Mouse (Mus musculus) stomach, embryonic 15.5 days (tissue): ENCODE measurements around the gene Anapc16. TPM values are rescaled to one million over a fixed set of nuclear protein-coding genes. Genes with fewer than 3 reads are reported as not detected.
A peak's percentile ranks its signal among the peaks of the same experiment; 100 is the strongest.

ENCODE experiments used
- ATAC-seq: fragments of 200-750 bp; cut with Nextera tagmentation; 2 replicates; pipeline ENCODE4 v1.8.0; 2017; ENCODE audit warnings: low read depth, moderate number of reproducible peaks, moderate TSS enrichment; ENCODE audit not compliant: insufficient read depth, low FRiP score
- H3K27ac ChIP-seq: fragments of 300-500 bp; sonication (generic); 2 replicates; pipeline ENCODE4 v1.5.1; 2015; ENCODE audit warnings: mild to moderate bottlenecking, inconsistent platforms
- H3K27me3 ChIP-seq: fragments of 300-500 bp; sonication (generic); replicated peaks from 2 replicates; pipeline ENCODE4 v1.6.1; 2015; ENCODE audit warnings: inconsistent platforms
- H3K36me3 ChIP-seq: fragments of 300-500 bp; sonication (generic); 2 replicates; pipeline ENCODE4 v1.6.1; 2015; ENCODE audit warnings: inconsistent platforms
- H3K4me1 ChIP-seq: fragments of 300-500 bp; sonication (generic); 2 replicates; pipeline ENCODE4 v1.6.1; 2015; ENCODE audit warnings: inconsistent platforms
- H3K4me2 ChIP-seq: fragments of 300-500 bp; sonication (generic); 2 replicates; pipeline ENCODE4 v1.6.1; 2015; ENCODE audit warnings: mild to moderate bottlenecking, inconsistent platforms
- H3K4me3 ChIP-seq: fragments of 300-500 bp; sonication (generic); replicated peaks from 2 replicates; pipeline ENCODE4 v1.5.1; 2015; ENCODE audit warnings: inconsistent platforms
- H3K9ac ChIP-seq: fragments of 300-500 bp; sonication (generic); 2 replicates; pipeline ENCODE4 v1.6.1; 2015; ENCODE audit warnings: inconsistent platforms
- H3K9me3 ChIP-seq: fragments of 300-500 bp; sonication (generic); 2 replicates; pipeline ENCODE4 v1.6.1; 2016; ENCODE audit warnings: inconsistent platforms
- WGBS: fragments of 180-500 bp; shearing (Covaris S2); methylation state at CpG from one replicate; pipeline ENCODE4 v1.1.7; 2015; 5-methylcytosine and 5-hydroxymethylcytosine counted together
- polyA plus RNA-seq: library from polyadenylated mRNA; unstranded; fragments of >200 nt; fragmentation: Nextera tagmentation; extraction: Ambion mirVana; gene quantifications from 2 replicates; pipeline ENCODE4 v1.2.1, GENCODE M21; 2015

Anapc16 gene
- polyA plus RNA-seq, 1 experiment from 2014 or later: 107 TPM

DNA sequence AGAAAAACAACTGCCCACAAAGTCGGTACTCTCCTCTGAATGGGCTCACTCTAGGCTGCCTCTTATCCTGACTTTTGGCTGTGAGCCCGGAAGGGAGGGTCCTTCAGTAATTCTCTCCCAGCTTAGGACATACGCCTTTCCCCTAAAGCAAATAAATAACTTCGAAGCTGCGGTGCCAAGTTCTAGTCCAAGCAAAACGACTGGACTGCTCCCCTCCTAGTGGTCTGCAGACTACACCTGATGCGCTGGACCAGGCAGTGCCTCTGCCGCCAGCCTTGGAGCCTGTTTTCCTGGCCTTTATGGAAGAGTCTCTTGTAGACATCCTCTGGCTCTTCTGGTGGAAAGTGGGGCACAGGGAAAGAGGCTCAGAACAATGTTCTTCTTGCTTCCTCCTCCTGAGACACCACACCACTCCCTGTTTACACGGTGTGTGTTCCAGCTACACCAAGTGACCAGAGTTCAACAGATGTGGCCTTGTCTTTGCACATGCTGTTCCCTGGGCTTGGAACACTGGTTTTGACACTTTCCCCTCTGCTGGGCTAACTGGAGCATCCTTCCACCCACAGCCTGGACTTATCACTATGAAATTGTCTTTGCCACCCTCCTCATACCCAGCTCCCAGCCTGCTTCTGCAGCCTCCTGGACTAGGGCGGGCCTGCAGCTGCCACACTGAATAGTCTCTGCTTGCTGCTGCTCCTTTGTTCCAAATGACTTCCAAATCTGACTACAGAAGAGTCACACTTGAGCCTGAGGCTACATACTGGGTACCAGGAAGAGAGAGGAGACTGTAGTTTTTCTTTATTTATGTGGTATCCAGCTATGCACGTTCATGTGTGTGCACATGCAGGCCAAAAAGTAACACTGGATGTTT lies 23.8 kb downstream of the Anapc16 start:
- Histone ChIP-seq H3K27me3 (no peaks in the 10 kb centered on the region), H3K4me2 (peak overlapping the region; percentile 23; the same call in 1 of the 2 replicates), H3K9me3 (no peaks in the 10 kb centered on the region), H3K27ac (peak overlapping the region; percentile 80), H3K36me3 (no peaks in the 10 kb centered on the region), H3K4me1 (peaks cover 31% of the 10 kb centered on the region), H3K4me3 (no peak overlapping the region), H3K9ac (no peak overlapping the region)
- ATAC-seq: peak; percentile 70
- 25% methylated on average over 11 of the region's 11 CpGs for WGBS

DNA sequence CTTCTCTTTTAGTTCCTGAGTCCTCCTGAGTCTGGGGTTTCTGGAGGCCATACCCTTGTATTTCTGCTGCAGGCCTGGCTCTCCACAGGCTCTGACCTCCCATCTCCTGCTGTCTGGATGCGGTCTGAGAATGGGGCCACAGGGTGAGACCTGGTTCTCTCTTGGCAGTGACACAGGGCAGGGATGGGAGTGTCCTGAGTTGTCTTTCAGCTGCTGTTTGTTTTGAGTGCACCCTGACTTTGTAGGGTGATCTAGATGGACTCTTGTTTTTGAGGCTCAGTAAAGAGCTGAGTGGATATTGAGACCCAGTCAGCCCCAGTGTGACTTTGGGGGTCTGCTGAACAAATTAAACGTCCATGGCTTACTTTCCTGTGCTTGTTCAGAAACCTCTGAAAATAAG lies 24.5 kb downstream of the Anapc16 start:
- Histone ChIP-seq H3K36me3 (no peaks in the 10 kb centered on the region), H3K4me1 (peaks cover 38% of the 10 kb centered on the region), H3K27me3 (no peaks in the 10 kb centered on the region), H3K9ac (no peak overlapping the region), H3K4me2 (peak overlapping the region; percentile 23; the same call in 1 of the 2 replicates), H3K9me3 (no peaks in the 10 kb centered on the region), H3K4me3 (no peak overlapping the region), H3K27ac (peak overlapping the region; percentile 80)
- WGBS: 43% methylated on average over 2 of the region's 2 CpGs
- no peak for ATAC-seq

DNA sequence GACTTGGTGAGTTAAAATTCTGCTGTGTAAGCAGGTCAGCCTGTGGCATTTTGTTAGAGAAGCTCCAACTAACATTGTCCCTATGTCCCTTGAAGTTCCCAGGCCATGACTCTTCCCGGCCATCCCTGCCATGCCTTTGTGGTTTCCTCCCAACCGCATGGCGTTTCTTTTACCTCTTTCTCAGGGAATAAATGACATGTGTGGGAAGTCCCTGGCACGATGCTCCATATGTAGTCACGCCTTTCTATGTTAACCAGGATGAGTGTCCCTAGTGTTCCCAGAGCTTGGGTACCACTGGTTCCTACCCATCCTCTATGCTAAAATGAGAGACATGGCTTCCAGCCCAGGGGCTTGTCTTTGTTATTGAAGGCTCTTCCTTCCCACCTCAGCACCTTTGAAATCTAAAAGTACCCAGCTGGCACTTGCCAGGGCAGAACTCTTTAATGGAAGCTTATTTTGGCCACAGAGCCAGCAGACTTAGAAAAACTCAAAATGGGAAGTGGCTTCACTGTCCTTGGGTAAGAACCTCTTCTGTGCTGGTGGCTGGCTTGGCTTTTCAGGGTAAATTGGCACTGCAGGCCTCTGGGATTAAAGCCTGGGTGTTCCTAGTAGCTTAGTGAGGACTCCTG lies 25.1 kb downstream of the Anapc16 start:
- Histone ChIP-seq H3K27me3 (no peaks in the 10 kb centered on the region), H3K27ac (peak overlapping the region; percentile 80), H3K36me3 (no peaks in the 10 kb centered on the region), H3K9me3 (no peaks in the 10 kb centered on the region), H3K4me2 (no peak overlapping the region), H3K9ac (no peak overlapping the region), H3K4me1 (peaks cover 40% of the 10 kb centered on the region), H3K4me3 (no peak overlapping the region)
- WGBS: 88% methylated on average over 5 of the region's 5 CpGs
- ATAC-seq: no peak

DNA sequence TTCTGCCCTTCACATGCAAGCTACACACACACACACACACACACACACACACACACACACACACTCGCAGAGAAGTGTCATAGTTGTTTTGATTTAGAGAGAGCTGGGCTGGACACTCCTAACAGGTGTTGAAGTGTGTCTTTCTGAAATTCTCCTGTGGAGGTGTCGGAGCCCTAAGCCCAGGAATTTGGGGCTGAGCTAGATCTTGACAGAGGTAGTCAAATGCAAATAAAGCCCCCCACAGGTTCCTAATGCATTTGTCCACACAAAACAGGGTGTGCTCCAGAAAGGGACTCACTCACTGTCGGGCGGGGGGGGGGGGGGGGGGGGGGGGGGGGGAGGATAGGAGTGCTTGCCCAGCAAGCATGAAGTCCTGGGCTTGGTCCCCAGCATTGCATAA lies 25.8 kb downstream of the Anapc16 start:
- no peak overlapping the region for H3K4me2 ChIP-seq
- 54% methylated on average over 2 of the region's 4 CpGs for WGBS
- H3K4me1 ChIP-seq: peaks cover 40% of the 10 kb centered on the region
- H3K9ac ChIP-seq: no peak overlapping the region
- no peak overlapping the region for H3K4me3 ChIP-seq
- no peak for ATAC-seq
- no peaks in the 10 kb centered on the region for H3K9me3 ChIP-seq
- H3K27ac ChIP-seq: no peak overlapping the region
- no peaks in the 10 kb centered on the region for H3K36me3 ChIP-seq
- no peaks in the 10 kb centered on the region for H3K27me3 ChIP-seq

DNA sequence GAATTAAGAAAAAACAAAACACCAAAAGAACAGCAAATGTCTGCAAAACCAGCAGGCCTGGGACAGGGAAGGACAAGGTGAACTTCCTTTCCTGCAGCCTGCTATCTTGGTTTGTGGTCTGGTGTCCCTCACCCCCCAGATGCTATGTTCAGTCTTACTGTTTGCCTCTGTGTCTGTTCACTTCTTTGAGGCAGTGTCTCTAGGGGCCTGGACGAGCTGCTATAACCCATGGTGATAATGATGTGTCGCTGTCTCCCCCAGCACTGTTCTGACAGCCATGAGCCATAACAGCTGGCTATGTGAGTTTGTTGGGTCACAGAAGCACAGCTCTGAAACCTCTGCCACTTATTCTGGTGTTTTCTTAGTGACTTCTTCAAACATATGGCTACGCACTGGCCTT lies 28.1 kb downstream of the Anapc16 start:
- H3K27me3 ChIP-seq: no peaks in the 10 kb centered on the region
- peaks cover 49% of the 10 kb centered on the region for H3K4me1 ChIP-seq
- no peaks in the 10 kb centered on the region for H3K9me3 ChIP-seq
- H3K4me2 ChIP-seq: 0 out of 2 replicates have a peak overlapping the region, but pooled peaks have one; percentile 17
- ATAC-seq: no peak
- no peaks in the 10 kb centered on the region for H3K36me3 ChIP-seq
- WGBS: 43% methylated on average over 3 of the region's 3 CpGs
- no peak overlapping the region for H3K9ac ChIP-seq
- H3K4me3 ChIP-seq: no peak overlapping the region
- H3K27ac ChIP-seq: peak overlapping the region; percentile 77

DNA sequence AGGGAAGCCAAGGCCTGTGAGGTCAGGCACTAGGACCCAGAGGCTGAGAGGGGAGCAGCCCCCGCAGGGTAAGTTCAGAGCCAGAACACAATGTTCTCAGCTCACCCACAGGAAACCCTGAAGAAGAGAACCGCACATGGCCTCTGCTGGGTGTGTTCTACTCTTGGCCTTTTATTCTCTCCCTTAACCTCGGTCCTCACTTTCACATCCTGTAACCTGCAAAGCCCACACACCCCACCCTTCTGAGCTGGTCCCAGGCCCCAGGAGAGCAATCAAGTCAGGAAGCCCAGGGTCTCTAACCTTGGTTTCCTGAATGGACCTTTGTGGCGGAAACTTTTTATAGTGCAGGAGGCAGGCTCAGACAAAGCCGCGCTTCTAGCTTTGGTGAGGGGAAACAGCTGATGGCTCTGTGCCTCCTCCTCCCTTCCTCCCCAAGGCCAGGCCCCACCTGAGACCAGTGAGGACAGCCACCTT lies 28.7 kb downstream of the Anapc16 start:
- no peaks in the 10 kb centered on the region for H3K9me3 ChIP-seq
- no peaks in the 10 kb centered on the region for H3K27me3 ChIP-seq
- no peak overlapping the region for H3K4me3 ChIP-seq
- 12% methylated on average over 6 of the region's 6 CpGs for WGBS
- H3K27ac ChIP-seq: peak overlapping the region; percentile 77
- H3K9ac ChIP-seq: no peak overlapping the region
- H3K4me2 ChIP-seq: peak overlapping the region; percentile 17; the same call in 1 of the 2 replicates
- ATAC-seq: peak; percentile 54; the same call in 1 of the 2 replicates
- no peaks in the 10 kb centered on the region for H3K36me3 ChIP-seq
- H3K4me1 ChIP-seq: peaks cover 45% of the 10 kb centered on the region

DNA sequence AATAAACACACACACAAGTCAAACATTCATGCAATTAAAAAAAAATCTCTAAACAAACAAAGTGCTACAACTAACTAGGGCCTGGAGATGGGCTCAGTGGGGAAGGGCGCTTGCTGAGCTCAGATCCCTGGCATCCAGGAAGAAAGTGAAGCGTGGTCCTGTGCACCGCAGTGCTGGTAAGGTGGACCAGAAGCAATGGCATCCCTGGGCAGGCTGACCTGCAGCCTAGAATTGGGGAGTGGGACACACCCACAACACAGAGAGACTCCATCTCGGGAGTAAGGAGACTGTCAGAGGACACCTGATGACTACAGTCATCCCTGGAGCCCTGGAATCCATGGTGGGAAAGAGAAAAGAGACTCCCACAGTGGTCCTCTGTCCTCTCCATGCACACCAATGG lies 29.5 kb downstream of the Anapc16 start:
- Histone ChIP-seq H3K36me3 (no peaks in the 10 kb centered on the region), H3K27me3 (no peaks in the 10 kb centered on the region), H3K9ac (no peak overlapping the region), H3K4me1 (peaks cover 36% of the 10 kb centered on the region), H3K4me2 (no peak overlapping the region), H3K27ac (peak overlapping the region; percentile 77), H3K4me3 (no peak overlapping the region), H3K9me3 (no peaks in the 10 kb centered on the region)
- WGBS: 64% methylated on average over 4 of the region's 4 CpGs
- no peak for ATAC-seq

DNA sequence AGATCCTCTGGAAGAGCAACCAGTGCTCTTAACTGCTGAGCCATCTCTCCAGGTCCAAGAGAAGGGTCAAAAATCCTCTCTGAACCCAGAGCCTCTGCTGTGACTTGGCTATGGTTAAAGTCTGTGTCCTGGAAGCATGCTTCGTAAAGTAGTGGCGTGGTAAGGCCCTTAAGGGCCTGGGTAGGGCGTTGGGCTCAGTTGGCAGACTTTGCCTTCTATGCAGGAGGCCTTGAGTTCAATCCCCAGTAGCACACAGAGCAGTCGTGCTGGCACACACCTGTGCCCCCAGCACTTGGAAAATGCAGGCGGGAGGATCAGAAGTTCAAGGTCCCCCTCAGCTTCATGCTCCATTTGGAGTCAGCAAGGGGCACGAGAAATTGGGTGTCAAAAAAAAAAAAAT lies 29.9 kb downstream of the Anapc16 start:
- H3K27me3 ChIP-seq: no peaks in the 10 kb centered on the region
- ATAC-seq: no peak
- H3K36me3 ChIP-seq: no peaks in the 10 kb centered on the region
- WGBS: 74% methylated on average over 6 of the region's 6 CpGs
- no peak overlapping the region for H3K9ac ChIP-seq
- no peak overlapping the region for H3K4me2 ChIP-seq
- H3K4me1 ChIP-seq: peaks cover 32% of the 10 kb centered on the region
- no peaks in the 10 kb centered on the region for H3K9me3 ChIP-seq
- peak overlapping the region; percentile 66; the same call in 1 of the 2 replicates for H3K27ac ChIP-seq
- H3K4me3 ChIP-seq: no peak overlapping the region

DNA sequence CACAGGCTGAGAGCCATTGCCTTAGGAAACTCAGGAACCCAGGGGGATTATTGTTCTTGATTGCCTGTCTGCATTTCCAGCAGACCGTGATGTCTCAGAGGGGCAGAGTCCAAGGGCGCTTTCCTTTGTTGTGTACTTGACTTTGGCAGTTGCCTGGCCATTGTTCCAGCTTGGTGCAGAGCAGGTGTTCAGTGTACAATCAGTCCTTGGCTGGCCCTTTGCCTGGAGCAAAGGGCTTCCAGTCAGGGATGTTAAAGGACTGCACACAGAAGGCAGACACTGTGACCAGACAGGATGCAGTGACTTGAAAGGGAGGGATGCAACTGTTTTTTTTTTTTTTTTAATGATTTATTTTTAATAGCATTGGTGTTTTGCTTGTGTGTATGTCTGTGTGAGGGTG lies 30.4 kb downstream of the Anapc16 start:
- no peak overlapping the region for H3K9ac ChIP-seq

DNA sequence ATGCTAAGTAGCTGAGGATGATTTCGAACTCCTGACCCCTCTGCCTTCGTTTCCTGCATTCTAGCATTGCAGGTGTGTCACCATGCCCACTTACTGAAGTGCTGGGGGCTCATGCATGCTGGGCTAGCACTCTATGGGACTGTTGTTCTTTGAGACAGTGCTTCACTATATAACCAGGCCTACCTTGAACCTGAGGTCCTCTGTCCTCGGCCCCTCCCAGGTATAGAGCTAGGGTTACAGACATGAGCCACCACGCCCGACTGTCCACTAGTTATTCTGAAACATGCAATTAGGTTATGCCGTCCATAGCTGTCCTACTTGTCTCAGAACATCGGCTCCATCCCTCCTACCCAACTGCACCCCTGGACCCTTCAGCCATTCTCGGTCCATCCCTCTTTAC lies 31.1 kb downstream of the Anapc16 start:
- H3K9me3 ChIP-seq: no peaks in the 10 kb centered on the region
- H3K36me3 ChIP-seq: no peaks in the 10 kb centered on the region
- WGBS: 88% methylated on average over 8 of the region's 8 CpGs
- H3K4me3 ChIP-seq: no peak overlapping the region
- H3K27ac ChIP-seq: no peak overlapping the region
- H3K9ac ChIP-seq: no peak overlapping the region
- no peaks in the 10 kb centered on the region for H3K27me3 ChIP-seq
- no peak for ATAC-seq
- no peak overlapping the region for H3K4me2 ChIP-seq
- peaks cover 31% of the 10 kb centered on the region for H3K4me1 ChIP-seq

More for the DNA sequence above, 30.4 kb downstream of the Anapc16 start:
- no peaks in the 10 kb centered on the region for H3K36me3 ChIP-seq
- no peak overlapping the region for H3K4me3 ChIP-seq
- no peak overlapping the region for H3K4me2 ChIP-seq
- H3K9me3 ChIP-seq: no peaks in the 10 kb centered on the region
- no peak for ATAC-seq
- no peaks in the 10 kb centered on the region for H3K27me3 ChIP-seq
- H3K27ac ChIP-seq: 0 out of 2 replicates have a peak overlapping the region, but pooled peaks have one; percentile 66
- H3K4me1 ChIP-seq: peaks cover 31% of the 10 kb centered on the region
- WGBS: 67% methylated on average over 2 of the region's 2 CpGs

DNA sequence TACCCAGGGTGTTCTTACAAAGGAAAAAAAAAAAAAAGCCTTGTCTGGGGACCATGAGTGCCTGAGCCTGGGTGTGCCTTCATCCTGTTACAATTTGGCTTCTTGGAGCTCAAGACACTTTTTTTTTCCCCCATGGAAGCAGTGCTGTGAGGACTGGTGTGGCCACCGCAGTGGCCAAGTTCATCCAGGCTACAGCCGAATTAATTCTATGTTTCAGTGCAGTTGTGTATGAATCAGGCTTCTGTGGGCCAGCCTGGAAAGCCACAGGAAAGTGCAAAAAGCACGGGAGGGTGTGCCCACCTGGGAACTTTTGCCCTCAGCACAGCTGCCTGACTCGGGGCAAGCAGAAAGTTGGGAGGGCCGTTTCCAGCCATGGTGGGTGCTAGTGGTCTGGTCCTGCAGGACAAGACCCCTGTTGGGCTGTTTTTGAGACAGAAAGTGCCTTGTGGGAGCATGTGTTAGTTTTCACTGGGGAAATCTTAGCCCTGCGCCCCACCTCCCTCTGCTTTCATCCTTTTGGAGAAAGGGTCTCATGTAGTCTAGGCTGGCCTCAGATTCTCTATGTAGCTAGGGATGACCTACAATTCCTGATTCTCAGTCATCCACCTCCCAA lies 32.4 kb downstream of the Anapc16 start:
- 26% methylated on average over 6 of the region's 6 CpGs for WGBS
- no peak for ATAC-seq
- Histone ChIP-seq H3K4me1 (peaks cover 39% of the 10 kb centered on the region), H3K27me3 (no peaks in the 10 kb centered on the region), H3K4me3 (peak overlapping the region; percentile 46), H3K27ac (peak overlapping the region; percentile 88), H3K4me2 (peak overlapping the region; percentile 83), H3K9ac (peak overlapping the region; percentile 39; the same call in 1 of the 2 replicates), H3K9me3 (no peaks in the 10 kb centered on the region), H3K36me3 (no peaks in the 10 kb centered on the region)
